Mouse (Mus musculus): Measurements from ENCODE around the gene Lrmda. TPM values are rescaled to one million over a fixed set of nuclear protein-coding genes. Genes with fewer than 3 reads are reported as not detected.

Lrmda gene
- polyA plus RNA-seq, 1 experiment from 2014 or later, result 0.23 TPM

DNA sequence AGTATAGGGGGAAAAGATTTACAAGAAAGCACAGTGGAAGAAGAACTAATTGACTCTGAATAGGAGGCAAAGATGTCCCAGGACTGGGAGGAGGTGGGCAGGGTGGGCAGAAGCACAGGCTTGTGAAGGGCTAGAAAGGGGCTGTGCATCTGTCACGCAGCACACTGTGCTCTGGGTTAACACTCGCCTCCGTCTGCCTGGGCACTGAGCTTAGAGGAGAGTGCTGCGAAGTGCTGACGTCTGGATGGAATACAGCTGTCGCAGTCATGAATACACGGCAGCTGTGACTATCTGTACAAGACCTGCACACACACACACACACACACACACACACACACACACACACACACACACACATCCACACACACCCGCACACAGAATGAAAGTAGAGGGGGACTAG is 73.6 kb downstream of the Lrmda start:
- Histone ChIP-seq H3K9me3 (ENCODE audit: control insufficient read depth, low read length) (no peaks in the 10 kb centered on the region), H3K4me3 (ENCODE audit: low read depth, low read length) (no peak overlapping the region), H3K36me3 (ENCODE audit: control insufficient read depth, insufficient read depth, low read length) (no peaks in the 10 kb centered on the region), H3K9ac (ENCODE audit: low read length) (no peak overlapping the region), H3K4me1 (ENCODE audit: control insufficient read depth, insufficient read depth, low read length) (peaks cover 5% of the 10 kb centered on the region; the same call in 1 of the 2 replicates), H3K27me3 (ENCODE audit: control insufficient read depth, insufficient read depth, low read length) (no peaks in the 10 kb centered on the region), H3K4me2 (no peak overlapping the region), H3K27ac (ENCODE audit: low read depth, low read length) (no peak overlapping the region)
- WGBS, result 59% methylated on average over 8 of the region's 8 CpGs
- ATAC-seq (ENCODE audit: low FRiP score) (no peak), DNase-seq (ENCODE audit: low spot score, missing footprints) (no peak)

DNA sequence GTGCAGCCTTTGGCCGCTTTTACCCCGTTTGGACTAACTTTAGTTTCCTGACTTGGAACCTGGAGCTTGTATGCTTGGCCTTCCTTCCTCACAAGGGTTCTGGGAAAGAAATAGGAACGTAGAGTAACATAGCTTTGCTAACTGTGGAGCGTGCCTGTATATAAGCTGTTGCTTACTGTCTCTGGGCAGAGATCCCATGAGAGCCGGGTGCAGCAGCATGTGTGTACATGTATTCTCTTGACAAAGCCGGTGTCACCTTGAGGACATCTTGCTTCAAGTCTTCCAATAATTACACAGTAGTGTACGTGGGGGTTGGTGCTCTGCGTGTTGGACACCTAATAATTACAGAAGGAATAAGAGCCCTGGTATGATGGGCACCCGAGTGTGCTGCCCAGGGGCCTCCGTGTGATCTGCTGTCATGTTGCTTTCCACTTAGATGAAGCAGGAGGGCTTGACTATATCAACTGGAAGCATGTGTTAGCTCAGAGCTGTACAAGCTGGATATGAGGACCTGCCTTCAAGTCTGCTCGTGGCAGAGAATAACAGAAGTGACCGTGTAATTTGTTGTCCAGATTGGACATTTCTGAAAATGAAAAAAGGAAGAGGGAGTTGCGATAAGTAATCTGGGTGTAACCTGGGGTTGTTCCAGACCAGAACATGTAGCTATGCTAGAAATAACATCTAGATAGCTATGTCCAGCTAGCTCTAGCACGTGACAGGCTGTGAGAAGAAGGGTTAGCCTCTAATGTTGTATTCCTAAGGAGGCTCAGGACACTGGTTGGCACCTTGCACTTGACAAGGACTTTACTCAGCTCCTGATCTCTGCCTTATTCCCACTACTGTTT is 82.7 kb downstream of the Lrmda start:
- no peaks in the 10 kb centered on the region; the same call in 1 of the 2 replicates for H3K9me3 ChIP-seq (ENCODE audit: control insufficient read depth, low read length)
- no peaks in the 10 kb centered on the region for H3K4me1 ChIP-seq (ENCODE audit: control insufficient read depth, insufficient read depth, low read length)
- DNase-seq (ENCODE audit: low spot score, missing footprints) (no peak), ATAC-seq (ENCODE audit: low FRiP score) (no peak)
- H3K4me3 ChIP-seq (ENCODE audit: low read depth, low read length), result no peak overlapping the region
- no peaks in the 10 kb centered on the region for H3K36me3 ChIP-seq (ENCODE audit: control insufficient read depth, insufficient read depth, low read length)
- no peaks in the 10 kb centered on the region for H3K27me3 ChIP-seq (ENCODE audit: control insufficient read depth, insufficient read depth, low read length)
- WGBS, result 89% methylated on average over 14 of the region's 14 CpGs
- H3K4me2 ChIP-seq, result no peak overlapping the region
- no peak overlapping the region for H3K9ac ChIP-seq (ENCODE audit: low read length)
- H3K27ac ChIP-seq (ENCODE audit: low read depth, low read length), result no peak overlapping the region

DNA sequence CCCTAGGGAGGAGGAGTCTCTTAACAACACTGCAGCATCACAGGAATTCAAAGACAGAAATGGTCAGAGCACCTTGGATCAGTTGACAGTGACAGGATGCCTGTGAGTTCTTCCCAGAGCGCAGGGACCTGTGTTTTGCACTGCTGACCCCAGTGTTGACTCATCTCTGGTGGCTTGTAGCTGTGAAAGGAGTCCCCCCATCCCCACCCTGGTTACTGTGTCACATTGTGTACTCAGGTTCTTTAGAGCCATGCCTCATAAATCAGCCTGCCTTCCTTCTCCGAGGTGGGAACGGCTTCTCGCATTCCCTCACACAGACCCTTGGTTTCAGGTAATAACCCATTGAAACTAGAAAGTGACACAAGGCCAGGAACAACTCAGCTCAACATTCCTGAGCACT is 86.3 kb downstream of the Lrmda start:
- no peak for ATAC-seq (ENCODE audit: low FRiP score)
- H3K9ac ChIP-seq (ENCODE audit: low read length), result no peak overlapping the region
- DNase-seq (ENCODE audit: low spot score, missing footprints), result no peak
- H3K9me3 ChIP-seq (ENCODE audit: control insufficient read depth, low read length), result no peaks in the 10 kb centered on the region
- 88% methylated on average over 4 of the region's 4 CpGs for WGBS
- H3K4me3 ChIP-seq (ENCODE audit: low read depth, low read length), result no peak overlapping the region
- H3K27me3 ChIP-seq (ENCODE audit: control insufficient read depth, insufficient read depth, low read length), result peaks cover 2% of the 10 kb centered on the region; the same call in 1 of the 2 replicates
- H3K4me1 ChIP-seq (ENCODE audit: control insufficient read depth, insufficient read depth, low read length), result no peaks in the 10 kb centered on the region
- no peak overlapping the region for H3K4me2 ChIP-seq
- H3K27ac ChIP-seq (ENCODE audit: low read depth, low read length), result no peak overlapping the region
- H3K36me3 ChIP-seq (ENCODE audit: control insufficient read depth, insufficient read depth, low read length), result no peaks in the 10 kb centered on the region

DNA sequence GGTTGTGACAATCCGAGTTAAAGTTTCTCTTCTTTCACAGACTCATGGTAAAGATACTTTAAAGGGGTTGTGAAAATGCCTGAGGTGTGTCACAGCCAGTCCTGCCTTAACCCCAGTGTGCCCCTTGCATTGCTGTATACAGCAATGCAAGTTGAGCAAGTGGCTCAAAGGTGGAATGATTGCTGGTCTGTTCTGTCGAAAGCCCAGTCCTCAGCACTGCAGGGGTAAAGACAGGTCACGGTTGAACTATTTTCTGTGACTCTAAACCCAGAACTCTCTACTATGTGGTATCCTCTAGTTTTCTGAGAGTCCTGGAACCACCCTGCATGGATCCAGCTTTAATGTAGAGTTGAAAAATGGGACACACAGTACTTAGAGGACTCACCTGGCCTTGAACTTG is 87.3 kb downstream of the Lrmda start:
- 76% methylated on average over 3 of the region's 3 CpGs for WGBS
- H3K27ac ChIP-seq (ENCODE audit: low read depth, low read length), result no peak overlapping the region
- DNase-seq (ENCODE audit: low spot score, missing footprints) (no peak), ATAC-seq (ENCODE audit: low FRiP score) (no peak)
- H3K36me3 ChIP-seq (ENCODE audit: control insufficient read depth, insufficient read depth, low read length), result no peaks in the 10 kb centered on the region
- no peak overlapping the region for H3K4me3 ChIP-seq (ENCODE audit: low read depth, low read length)
- H3K4me1 ChIP-seq (ENCODE audit: control insufficient read depth, insufficient read depth, low read length), result no peaks in the 10 kb centered on the region
- H3K4me2 ChIP-seq, result no peak overlapping the region
- H3K27me3 ChIP-seq (ENCODE audit: control insufficient read depth, insufficient read depth, low read length), result peaks cover 2% of the 10 kb centered on the region; the same call in 1 of the 2 replicates
- no peaks in the 10 kb centered on the region for H3K9me3 ChIP-seq (ENCODE audit: control insufficient read depth, low read length)
- H3K9ac ChIP-seq (ENCODE audit: low read length), result no peak overlapping the region

DNA sequence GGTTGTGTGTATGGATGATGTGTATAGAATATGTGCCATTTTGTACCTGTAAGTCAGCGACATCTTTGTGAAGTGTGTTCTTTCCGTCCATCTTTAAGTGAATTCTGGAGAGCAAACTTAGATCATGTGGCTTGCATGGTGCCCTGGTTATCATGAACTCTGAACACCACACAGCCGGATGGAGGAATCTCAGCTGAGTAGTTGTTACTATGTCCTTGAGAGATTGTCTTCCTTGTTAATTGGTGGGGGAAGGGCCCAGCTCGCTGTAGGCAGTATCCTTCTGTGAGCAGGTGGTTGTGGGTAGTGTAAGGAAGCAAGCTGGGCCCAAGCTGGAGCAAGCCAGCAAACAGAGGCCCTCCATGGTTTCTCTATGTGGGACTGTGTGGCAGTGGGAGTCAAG is 89.9 kb downstream of the Lrmda start:
- H3K9ac ChIP-seq (ENCODE audit: low read length), result no peak overlapping the region
- no peaks in the 10 kb centered on the region for H3K36me3 ChIP-seq (ENCODE audit: control insufficient read depth, insufficient read depth, low read length)
- H3K27me3 ChIP-seq (ENCODE audit: control insufficient read depth, insufficient read depth, low read length), result peaks cover 2% of the 10 kb centered on the region; the same call in 1 of the 2 replicates
- no peak overlapping the region for H3K4me2 ChIP-seq
- H3K4me1 ChIP-seq (ENCODE audit: control insufficient read depth, insufficient read depth, low read length), result peaks cover 4% of the 10 kb centered on the region
- no peak overlapping the region for H3K4me3 ChIP-seq (ENCODE audit: low read depth, low read length)
- 77% methylated on average over 4 of the region's 4 CpGs for WGBS
- ATAC-seq (ENCODE audit: low FRiP score) (no peak), DNase-seq (ENCODE audit: low spot score, missing footprints) (no peak)
- no peak overlapping the region for H3K27ac ChIP-seq (ENCODE audit: low read depth, low read length)
- no peaks in the 10 kb centered on the region for H3K9me3 ChIP-seq (ENCODE audit: control insufficient read depth, low read length)

DNA sequence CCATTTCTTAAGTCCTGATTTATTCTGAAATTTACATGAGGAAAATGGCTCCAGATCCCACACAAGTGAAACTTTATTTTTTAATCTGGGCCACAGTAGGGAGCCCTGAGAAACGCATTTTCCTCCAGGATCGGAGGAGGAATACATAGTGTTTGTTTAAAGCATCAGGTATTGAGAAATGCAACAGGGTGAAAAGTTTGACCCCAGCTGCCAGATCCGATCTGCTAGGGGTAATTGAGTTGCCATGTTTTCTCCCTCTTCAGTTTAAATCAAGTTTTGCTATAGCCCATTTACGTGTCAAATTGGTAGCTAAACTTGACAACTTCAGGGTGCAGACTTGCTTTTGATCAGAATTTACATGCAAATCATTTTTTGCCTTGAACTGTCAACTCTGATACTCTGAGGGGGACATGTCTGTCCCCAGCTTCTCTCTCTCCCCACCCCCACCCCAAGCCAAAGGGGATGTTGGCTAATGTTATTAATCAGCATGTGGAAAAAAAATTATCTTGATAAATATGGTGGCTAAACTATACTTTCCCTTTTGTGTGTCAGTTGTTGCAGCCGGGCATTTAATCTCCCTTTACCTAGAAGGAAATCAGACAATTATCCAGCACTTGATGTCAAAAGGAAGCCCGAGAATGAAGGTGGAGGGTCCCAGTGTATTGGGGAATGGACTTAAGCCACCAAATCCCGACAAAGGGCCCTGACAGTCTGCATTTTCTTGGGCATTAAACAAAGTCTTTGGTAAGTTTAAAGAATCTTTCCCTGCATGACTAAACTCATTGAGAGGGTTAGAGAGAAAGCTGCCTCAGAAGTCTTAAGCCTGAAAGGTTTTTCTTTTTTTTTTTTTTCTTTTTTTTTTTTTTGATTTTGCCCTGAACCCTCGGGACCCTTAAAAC is 94.2 kb downstream of the Lrmda start:
- H3K4me2 ChIP-seq, result no peak overlapping the region
- H3K9me3 ChIP-seq (ENCODE audit: control insufficient read depth, low read length), result no peaks in the 10 kb centered on the region
- H3K9ac ChIP-seq (ENCODE audit: low read length), result no peak overlapping the region
- no peak overlapping the region for H3K4me3 ChIP-seq (ENCODE audit: low read depth, low read length)
- peaks cover 13% of the 10 kb centered on the region for H3K4me1 ChIP-seq (ENCODE audit: control insufficient read depth, insufficient read depth, low read length)
- H3K27me3 ChIP-seq (ENCODE audit: control insufficient read depth, insufficient read depth, low read length), result peaks cover 2% of the 10 kb centered on the region; the same call in 1 of the 2 replicates
- H3K27ac ChIP-seq (ENCODE audit: low read depth, low read length), result no peak overlapping the region
- peak; percentile 78 for ATAC-seq (ENCODE audit: low FRiP score)
- no peaks in the 10 kb centered on the region for H3K36me3 ChIP-seq (ENCODE audit: control insufficient read depth, insufficient read depth, low read length)
- WGBS, result 9% methylated on average over 8 of the region's 8 CpGs
- peak; percentile 95 for DNase-seq (ENCODE audit: low spot score, missing footprints)

DNA sequence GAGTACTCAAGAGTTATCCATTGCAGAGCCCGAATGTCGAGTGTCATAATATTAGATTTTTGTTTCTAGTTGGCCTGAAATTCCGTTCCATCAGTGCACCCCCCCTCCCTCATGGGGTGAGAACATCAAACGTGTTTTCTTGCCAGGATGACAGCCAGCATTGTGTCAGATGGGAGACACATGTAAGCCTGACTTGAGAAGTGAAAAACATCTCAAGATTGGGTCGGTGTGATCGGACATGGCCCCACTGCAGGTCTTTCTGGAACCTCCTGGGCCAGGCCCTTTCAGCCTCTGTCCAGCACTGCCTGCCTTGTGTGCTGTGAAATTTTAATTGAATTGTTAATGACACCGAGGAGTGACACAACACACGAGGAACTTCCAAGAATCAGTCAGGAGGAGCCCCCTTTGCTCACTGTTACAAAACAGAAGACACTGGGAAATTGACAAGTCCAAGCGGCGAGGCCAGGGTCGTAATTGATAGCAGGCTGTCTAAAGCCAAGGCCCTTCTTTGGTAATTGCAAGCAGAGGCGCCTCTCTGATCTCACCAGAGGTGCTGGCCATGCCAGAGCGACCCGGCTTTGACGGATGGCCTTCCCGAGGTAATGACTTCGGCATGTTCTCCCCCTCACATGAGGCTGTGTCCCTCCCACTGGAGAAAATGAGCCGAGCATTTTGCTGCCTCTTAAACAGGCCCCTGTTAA is 95.3 kb downstream of the Lrmda start:
- H3K4me1 ChIP-seq (ENCODE audit: control insufficient read depth, insufficient read depth, low read length), result peaks cover 13% of the 10 kb centered on the region
- whole genome bisulfite sequencing, result 5% methylated on average over 18 of the region's 18 CpGs
- H3K9me3 ChIP-seq (ENCODE audit: control insufficient read depth, low read length), result no peaks in the 10 kb centered on the region
- DNase-seq (ENCODE audit: low spot score, missing footprints) (peak; percentile 94), ATAC-seq (ENCODE audit: low FRiP score) (peak; percentile 63)
- H3K36me3 ChIP-seq (ENCODE audit: control insufficient read depth, insufficient read depth, low read length), result no peaks in the 10 kb centered on the region
- H3K4me3 ChIP-seq (ENCODE audit: low read depth, low read length), result no peak overlapping the region
- 0 out of 2 replicates have a peak overlapping the region, but pooled peaks have one; percentile 8 for H3K4me2 ChIP-seq
- peak overlapping the region; percentile 41; the same call in 1 of the 2 replicates for H3K27ac ChIP-seq (ENCODE audit: low read depth, low read length)
- H3K9ac ChIP-seq (ENCODE audit: low read length), result no peak overlapping the region
- H3K27me3 ChIP-seq (ENCODE audit: control insufficient read depth, insufficient read depth, low read length), result peaks cover 2% of the 10 kb centered on the region; the same call in 1 of the 2 replicates

DNA sequence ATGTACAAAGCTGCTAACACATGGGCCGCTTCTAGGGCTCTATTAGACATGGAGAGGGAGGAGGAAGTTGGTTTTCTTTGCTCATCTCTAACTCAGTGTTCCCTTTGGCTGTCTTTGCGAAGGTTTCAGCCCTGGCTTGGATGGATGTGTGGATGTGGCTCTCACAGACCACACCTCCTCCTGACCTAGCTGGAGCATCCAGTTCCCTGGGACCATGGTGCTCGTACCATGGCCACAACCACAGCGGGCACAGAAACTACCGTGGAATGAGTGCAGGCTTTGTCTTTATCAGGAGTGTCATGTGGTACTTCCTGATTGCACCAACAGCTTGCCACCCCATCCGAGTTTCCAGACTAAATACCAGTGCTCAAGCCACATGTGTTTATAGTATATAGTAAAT is 98.6 kb downstream of the Lrmda start:
- H3K4me1 ChIP-seq (ENCODE audit: control insufficient read depth, insufficient read depth, low read length), result peaks cover 13% of the 10 kb centered on the region
- DNase-seq (ENCODE audit: low spot score, missing footprints), result no peak
- 89% methylated on average over 6 of the region's 6 CpGs for WGBS
- H3K27me3 ChIP-seq (ENCODE audit: control insufficient read depth, insufficient read depth, low read length), result no peaks in the 10 kb centered on the region
- H3K27ac ChIP-seq (ENCODE audit: low read depth, low read length), result no peak overlapping the region
- H3K36me3 ChIP-seq (ENCODE audit: control insufficient read depth, insufficient read depth, low read length), result no peaks in the 10 kb centered on the region
- no peaks in the 10 kb centered on the region for H3K9me3 ChIP-seq (ENCODE audit: control insufficient read depth, low read length)
- H3K9ac ChIP-seq (ENCODE audit: low read length), result no peak overlapping the region
- H3K4me3 ChIP-seq (ENCODE audit: low read depth, low read length), result no peak overlapping the region
- no peak overlapping the region for H3K4me2 ChIP-seq
- no peak for ATAC-seq (ENCODE audit: low FRiP score)

Data from midbrain, embryonic 11.5 days (tissue).